ENCODE assay signal across 1 mouse cellular context in the genomic region with DNA sequence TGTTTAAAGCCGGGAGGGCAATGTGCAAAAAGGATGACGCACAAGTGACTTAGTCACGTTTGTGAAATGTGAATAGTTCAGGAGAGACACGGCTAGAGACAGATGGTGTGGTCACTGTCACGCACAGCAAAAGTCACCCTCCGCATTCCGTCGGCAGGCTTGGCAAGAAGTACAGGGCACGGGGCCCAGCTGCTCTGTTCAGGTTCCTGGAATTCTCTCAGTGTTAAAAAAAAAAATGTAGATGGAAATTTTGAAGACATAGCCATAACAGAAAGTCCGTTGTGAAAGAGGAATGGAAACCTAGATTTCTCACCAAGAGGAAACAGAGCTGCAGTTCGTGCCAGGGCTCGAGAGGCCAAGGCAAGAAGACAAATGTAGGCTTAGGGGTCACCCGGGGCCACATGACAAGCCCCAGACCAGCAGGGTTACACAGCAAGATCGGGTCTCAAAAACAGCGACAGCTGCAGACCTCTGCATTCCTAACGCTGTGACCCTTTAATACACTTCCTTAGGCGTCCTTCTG.
TF ChIP-seq lines count a peak whose summit lies in the region.

No protein-coding gene starts in this region.

TF ChIP-seq in MEL, 35 proteins besides CTCF, POLR2A, EP300 and RAD21 (continued from another document):
- TF ChIP-seq MYC (IDR thresholded peaks at IDR 0.05; ENCODE audit: low read depth, low read length) = no peak
- TF ChIP-seq POLR2AphosphoS2 (IDR thresholded peaks at IDR 0.05; ENCODE audit: low read length) = no peak
- peak; percentile 48; the same call in 1 of the 2 replicates for TF ChIP-seq MXI1 (IDR thresholded peaks at IDR 0.05; ENCODE audit: low read depth, low read length)
- TF ChIP-seq MYB (IDR thresholded peaks at IDR 0.05; ENCODE audit: low read depth, low read length) = no peak
- TF ChIP-seq GATA1 (IDR thresholded peaks at IDR 0.05; ENCODE audit: low read depth, low read length) = no peak
- no peak; the same call in 1 of the 2 replicates for TF ChIP-seq CHD1 (IDR thresholded peaks at IDR 0.05; ENCODE audit: low read depth, low read length)
- no peak for TF ChIP-seq JUND (IDR thresholded peaks at IDR 0.05; ENCODE audit: low read depth, low read length)
- no peak for TF ChIP-seq ELF1 (IDR thresholded peaks at IDR 0.05; ENCODE audit: low read depth, low read length)
- 0 out of 2 replicates have a peak, but pooled peaks have one; percentile 18 for TF ChIP-seq MAFK (IDR thresholded peaks at IDR 0.05; ENCODE audit: borderline replicate concordance, low read depth, low read length)
- no peak for TF ChIP-seq ZKSCAN1 (IDR thresholded peaks at IDR 0.05; ENCODE audit: low read depth, low read length)
- no peak for TF ChIP-seq NELFE (IDR thresholded peaks at IDR 0.05; ENCODE audit: low read depth, low read length)
- no peak for TF ChIP-seq MAX (IDR thresholded peaks at IDR 0.05; ENCODE audit: low read length)
- no peak for TF ChIP-seq CHD2 (IDR thresholded peaks at IDR 0.05; ENCODE audit: low read length)
- no peak for TF ChIP-seq ETS1 (IDR thresholded peaks at IDR 0.05; ENCODE audit: low read depth, low read length)
- no peak for TF ChIP-seq MEF2A (IDR thresholded peaks at IDR 0.05; ENCODE audit: extremely low read depth, insufficient replicate concordance, low read depth, low read length, poor library complexity, severe bottlenecking)
- TF ChIP-seq HCFC1 (IDR thresholded peaks at IDR 0.05; ENCODE audit: low read depth, low read length) = no peak
- TF ChIP-seq USF1 (IDR thresholded peaks at IDR 0.05; ENCODE audit: low read depth, low read length) = no peak
- no peak for TF ChIP-seq ZC3H11A (IDR thresholded peaks at IDR 0.05; ENCODE audit: low read depth, low read length)
- TF ChIP-seq GABPA (IDR thresholded peaks at IDR 0.05; ENCODE audit: low read depth, low read length) = no peak
- no peak for TF ChIP-seq POLR2AphosphoS5 (IDR thresholded peaks at IDR 0.05; ENCODE audit: borderline replicate concordance, low read depth, low read length)
- TF ChIP-seq ZNF384 (IDR thresholded peaks at IDR 0.05; ENCODE audit: low read depth, low read length) = peak; percentile 51
- no peak for TF ChIP-seq NRF1 (IDR thresholded peaks at IDR 0.05; ENCODE audit: insufficient read depth, low read depth, low read length, poor library complexity, severe bottlenecking)
- TF ChIP-seq RCOR1 (IDR thresholded peaks at IDR 0.05; ENCODE audit: low read depth, low read length) = 0 out of 2 replicates have a peak, but pooled peaks have one; percentile 21
- TF ChIP-seq MAZ (IDR thresholded peaks at IDR 0.05; ENCODE audit: low read depth, low read length) = no peak
- TF ChIP-seq SMC3 (IDR thresholded peaks at IDR 0.05; ENCODE audit: low read depth, low read length) = no peak
- TF ChIP-seq TCF12 (IDR thresholded peaks at IDR 0.05; ENCODE audit: low read depth, low read length) = no peak
- TF ChIP-seq TAL1 (IDR thresholded peaks at IDR 0.05; ENCODE audit: low read length) = no peak
- TF ChIP-seq SIN3A (IDR thresholded peaks at IDR 0.05; ENCODE audit: low read length) = peak; percentile 12; the same call in 1 of the 2 replicates
- TF ChIP-seq E2F4 (IDR thresholded peaks at IDR 0.05; ENCODE audit: borderline replicate concordance, low read depth, low read length) = no peak
- TF ChIP-seq UBTF (IDR thresholded peaks at IDR 0.05; ENCODE audit: borderline replicate concordance, insufficient read depth, low read depth, low read length) = no peak
- TF ChIP-seq BHLHE40 (IDR thresholded peaks at IDR 0.05; ENCODE audit: borderline replicate concordance, low read depth, low read length) = peak; percentile 73; the same call in 1 of the 2 replicates
- TF ChIP-seq KAT2A (conservative IDR thresholded peaks at IDR 0.05; ENCODE audit: low read depth, low read length) = no peak
- TF ChIP-seq ZMIZ1 (IDR thresholded peaks at IDR 0.05; ENCODE audit: low read depth, low read length) = no peak
- TF ChIP-seq USF2 (IDR thresholded peaks at IDR 0.05; ENCODE audit: borderline replicate concordance in 1 of 2, insufficient read depth in 1 of 2, low read depth in 1 of 2, low read length in 2 of 2) = no peak
